Mouse (Mus musculus) stomach, embryonic 16.5 days (tissue): ENCODE measurements around the gene Rpl32. TPM values are rescaled to one million over a fixed set of nuclear protein-coding genes. Genes with fewer than 3 reads are reported as not detected.

Source experiments
- ATAC-seq: fragments of 200-750 bp; cut with Nextera tagmentation; 2 replicates; pipeline ENCODE4 v1.8.0; 2017; ENCODE audit warnings: moderate number of reproducible peaks, moderate TSS enrichment; ENCODE audit not compliant: insufficient read depth, low FRiP score
- H3K27ac ChIP-seq: fragments of 300-500 bp; sonication (generic); 2 replicates; pipeline ENCODE4 v1.5.1; 2014; ENCODE audit warnings: low read length
- H3K27me3 ChIP-seq: fragments of 300-500 bp; sonication (generic); 2 replicates; pipeline ENCODE4 v1.6.1; 2014; ENCODE audit warnings: low read length, control low read depth, mixed read lengths; ENCODE audit not compliant: control insufficient read depth, insufficient read depth
- H3K36me3 ChIP-seq: fragments of 300-500 bp; sonication (generic); 2 replicates; pipeline ENCODE4 v1.6.1; 2014; ENCODE audit warnings: low read length; ENCODE audit not compliant: control insufficient read depth, insufficient read depth
- H3K4me1 ChIP-seq: fragments of 300-500 bp; sonication (generic); 2 replicates; pipeline ENCODE4 v1.6.1; 2014; ENCODE audit warnings: low read length, control low read depth, mixed read lengths; ENCODE audit not compliant: control insufficient read depth, insufficient read depth
- H3K4me2 ChIP-seq: fragments of 300-500 bp; sonication (generic); 2 replicates; pipeline ENCODE4 v1.6.1; 2014; ENCODE audit warnings: low read depth, low read length, mixed read lengths
- H3K4me3 ChIP-seq: fragments of 300-500 bp; sonication (generic); replicated peaks from 2 replicates; pipeline ENCODE4 v1.5.1; 2014; ENCODE audit warnings: mild to moderate bottlenecking, low read length
- H3K9ac ChIP-seq: fragments of 300-500 bp; sonication (generic); 2 replicates; pipeline ENCODE4 v1.6.1; 2014; ENCODE audit warnings: low read length
- H3K9me3 ChIP-seq: fragments of 300-500 bp; sonication (generic); replicated peaks from 2 replicates; pipeline ENCODE4 v1.6.1; 2016; ENCODE audit warnings: low read length, control low read depth; ENCODE audit not compliant: control insufficient read depth
- WGBS: fragments of 180-500 bp; shearing (Covaris S2); extraction: QIAGEN DNeasy Blood & Tissue Kit; methylation state at CpG from one replicate; pipeline ENCODE4 v1.1.7; 2014; 5-methylcytosine and 5-hydroxymethylcytosine counted together
- polyA plus RNA-seq: library from polyadenylated mRNA; unstranded; fragments of >200 nt; fragmentation: Nextera tagmentation; extraction: Ambion mirVana; gene quantifications from 2 replicates; pipeline ENCODE4 v1.2.1, GENCODE M21; 2015

The Rpl32 gene
- polyA plus RNA-seq, 1 experiment from 2014 or later, result 2,115 TPM

- Histone ChIP-seq H3K36me3 (peaks cover 34% of the 10 kb centered on the region), H3K4me3 (no peak overlapping the region), H3K4me2 (no peak overlapping the region), H3K9ac (no peak overlapping the region), H3K27ac (no peak overlapping the region), H3K9me3 (no peaks in the 10 kb centered on the region), H3K4me1 (peaks cover 15% of the 10 kb centered on the region), H3K27me3 (no peaks in the 10 kb centered on the region)
- 43% methylated on average over 16 of the region's 16 CpGs for WGBS
- no peak for ATAC-seq
Observed at GRCm38 (mm10) chr6:115803541-115804382, 4.8 kb downstream of the Rpl32 start.

GRCm38 (mm10) chr6:115801811-115802210, 6.7 kb downstream of the Rpl32 start:
- Histone ChIP-seq H3K9me3 (no peaks in the 10 kb centered on the region), H3K4me2 (no peak overlapping the region), H3K27ac (no peak overlapping the region), H3K9ac (no peak overlapping the region), H3K27me3 (no peaks in the 10 kb centered on the region), H3K36me3 (peaks cover 29% of the 10 kb centered on the region), H3K4me1 (peaks cover 9% of the 10 kb centered on the region), H3K4me3 (no peak overlapping the region)
- peak; percentile 44; the same call in 1 of the 2 replicates for ATAC-seq
- 87% methylated on average over 3 of the region's 3 CpGs for WGBS

GRCm38 (mm10) chr6:115792691-115793215, 15.8 kb downstream of the Rpl32 start:
- Histone ChIP-seq H3K27ac (no peak overlapping the region), H3K36me3 (peaks cover 4% of the 10 kb centered on the region), H3K27me3 (no peaks in the 10 kb centered on the region), H3K9ac (no peak overlapping the region), H3K4me2 (no peak overlapping the region), H3K4me1 (no peaks in the 10 kb centered on the region), H3K9me3 (no peaks in the 10 kb centered on the region), H3K4me3 (no peak overlapping the region)
- 85% methylated on average over 21 of the region's 21 CpGs for WGBS
- no peak for ATAC-seq

GRCm38 (mm10) chr6:115791842-115792686, 16.5 kb downstream of the Rpl32 start:
- no peak overlapping the region for H3K27ac ChIP-seq
- no peak overlapping the region for H3K9ac ChIP-seq
- no peaks in the 10 kb centered on the region for H3K9me3 ChIP-seq
- ATAC-seq, result peak; percentile 59; the same call in 1 of the 2 replicates
- H3K4me2 ChIP-seq, result no peak overlapping the region
- H3K27me3 ChIP-seq, result no peaks in the 10 kb centered on the region
- H3K36me3 ChIP-seq, result peaks cover 7% of the 10 kb centered on the region
- no peaks in the 10 kb centered on the region for H3K4me1 ChIP-seq
- WGBS, result 76% methylated on average over 34 of the region's 34 CpGs
- H3K4me3 ChIP-seq, result no peak overlapping the region

- H3K4me1 ChIP-seq, result no peaks in the 10 kb centered on the region
Observed at GRCm38 (mm10) chr6:115791016-115791415, 17.5 kb downstream of the Rpl32 start.

GRCm38 (mm10) chr6:115782781-115783180, 25.8 kb downstream of the Rpl32 start:
- H3K27ac ChIP-seq, result no peak overlapping the region
- no peaks in the 10 kb centered on the region for H3K27me3 ChIP-seq
- H3K9ac ChIP-seq, result no peak overlapping the region
- no peak for ATAC-seq
- H3K9me3 ChIP-seq, result no peaks in the 10 kb centered on the region
- H3K4me2 ChIP-seq, result no peak overlapping the region
- no peaks in the 10 kb centered on the region for H3K4me1 ChIP-seq
- peaks cover 10% of the 10 kb centered on the region; the same call in 1 of the 2 replicates for H3K36me3 ChIP-seq
- no peak overlapping the region for H3K4me3 ChIP-seq
- WGBS, result 84% methylated on average over 3 of the region's 3 CpGs

More at GRCm38 (mm10) chr6:115791016-115791415, 17.5 kb downstream of the Rpl32 start:
- H3K9me3 ChIP-seq, result no peaks in the 10 kb centered on the region
- no peak overlapping the region for H3K4me3 ChIP-seq
- ATAC-seq, result no peak
- no peak overlapping the region for H3K9ac ChIP-seq
- 86% methylated on average over 10 of the region's 10 CpGs for WGBS
- peaks cover 10% of the 10 kb centered on the region for H3K36me3 ChIP-seq
- H3K27me3 ChIP-seq, result no peaks in the 10 kb centered on the region
- H3K27ac ChIP-seq, result no peak overlapping the region
- no peak overlapping the region for H3K4me2 ChIP-seq

GRCm38 (mm10) chr6:115776363-115776762, 32.2 kb downstream of the Rpl32 start:
- H3K36me3 ChIP-seq, result peaks cover 2% of the 10 kb centered on the region; the same call in 1 of the 2 replicates
- 21% methylated on average over 9 of the region's 9 CpGs for WGBS
- H3K27ac ChIP-seq, result no peak overlapping the region
- ATAC-seq, result no peak
- no peaks in the 10 kb centered on the region for H3K27me3 ChIP-seq
- peak overlapping the region; percentile 4; the same call in 1 of the 2 replicates for H3K9ac ChIP-seq
- peak overlapping the region; percentile 81 for H3K4me3 ChIP-seq
- peaks cover 14% of the 10 kb centered on the region for H3K4me1 ChIP-seq
- peak overlapping the region; percentile 75 for H3K4me2 ChIP-seq
- H3K9me3 ChIP-seq, result no peaks in the 10 kb centered on the region

GRCm38 (mm10) chr6:115775838-115776237, 32.7 kb downstream of the Rpl32 start:
- Histone ChIP-seq H3K9ac (peak overlapping the region; percentile 87), H3K9me3 (no peaks in the 10 kb centered on the region), H3K36me3 (no peaks in the 10 kb centered on the region; the same call in 1 of the 2 replicates), H3K4me2 (peak overlapping the region; percentile 75), H3K4me3 (peak overlapping the region; percentile 81), H3K27ac (no peak overlapping the region), H3K27me3 (no peaks in the 10 kb centered on the region), H3K4me1 (peaks cover 14% of the 10 kb centered on the region)
- 0 out of 2 replicates have a peak, but pooled peaks have one; percentile 18 for ATAC-seq
- 45% methylated on average over 3 of the region's 3 CpGs for WGBS
